Mouse (Mus musculus) heart, adult 11 months (tissue): ENCODE data around the gene Crybb1.

Source experiments
- DNase-seq: peaks from one replicate; pipeline ENCODE4 v3.0.0; 2022

Gene Crybb1

DNA sequence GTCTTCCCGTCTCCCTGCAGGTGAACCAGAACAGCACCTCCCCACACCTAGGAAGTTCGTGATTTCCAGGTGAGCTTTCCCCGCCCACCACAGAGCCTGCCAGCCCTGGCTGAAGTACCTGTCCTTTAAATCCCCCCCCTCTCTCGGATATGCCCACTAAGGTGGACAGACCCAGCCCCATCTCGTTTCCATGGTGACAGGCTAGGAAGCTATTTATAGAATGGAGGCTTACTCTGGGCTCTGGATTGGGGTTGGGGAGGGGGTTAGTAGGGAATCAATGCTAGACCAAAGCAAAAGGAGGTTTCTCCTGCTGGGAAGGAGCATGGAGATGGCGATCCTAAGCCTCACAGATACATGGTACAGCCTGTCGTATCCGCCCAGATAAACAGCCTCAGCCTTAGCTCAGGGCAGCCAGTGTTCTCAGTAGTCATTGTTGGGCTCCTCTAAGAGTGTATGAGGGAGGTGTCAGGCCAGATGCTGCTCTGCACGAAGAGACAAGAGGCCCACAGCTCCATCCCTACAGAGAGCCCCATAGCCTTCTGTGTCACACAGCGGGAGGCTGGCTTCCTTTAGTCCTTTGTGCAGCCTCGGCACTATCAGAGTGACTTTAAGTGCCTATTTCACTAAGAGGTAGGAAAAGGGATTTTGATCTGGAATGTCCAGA, 57.7 kb downstream of the Crybb1 start:
- no peak for DNase-seq

GRCm38 (mm10) chr5:112316468-112316867, 60.9 kb downstream of the Crybb1 start:
- no peak for DNase-seq

DNA sequence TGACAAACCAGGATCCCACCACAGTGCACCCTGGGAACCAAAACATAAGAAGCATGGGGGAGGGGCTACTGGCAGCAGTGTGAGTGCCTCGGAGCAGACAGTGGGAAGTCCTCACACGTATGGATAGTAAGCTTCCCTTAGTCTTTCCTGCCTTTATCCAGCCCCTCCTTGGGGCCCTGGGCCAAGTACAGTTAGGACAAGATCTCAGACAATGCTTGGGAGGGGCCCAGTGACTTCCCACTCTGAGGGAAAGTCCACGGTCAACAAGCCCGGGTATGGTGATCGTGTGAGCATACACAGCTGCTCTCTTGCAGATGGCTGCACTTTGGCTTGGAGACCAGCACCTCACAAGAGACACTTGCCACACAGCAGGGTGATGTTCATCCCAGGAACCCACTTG, 61.7 kb downstream of the Crybb1 start:
- peak; percentile 98 for DNase-seq
